Mouse (Mus musculus) left cerebral cortex, adult 8-10 months (tissue): ENCODE measurements around the gene Tmem86a. TPM values are rescaled to one million over a fixed set of nuclear protein-coding genes. Genes with fewer than 3 reads are reported as not detected.
"Not testable (repeated sequence)": the region's sequence is repeated elsewhere in the genome, so short reads cannot be mapped to it uniquely, and the experiment has no call there.

Source experiments
- DNase-seq, 2 experiments: peaks; one replicate each; pipeline ENCODE4 v3.0.0; 2022; ENCODE audit warnings: low spot score in 2 of 2
- total RNA-seq, 4 experiments: library from RNA; stranded (reverse); gene quantifications; 2 replicates each; pipeline ENCODE4 v1.2.4; 2022

Tmem86a gene
- 10 to 100 TPM; 18.5 to 19.6 (median 19.0) TPM for total RNA-seq

DNA sequence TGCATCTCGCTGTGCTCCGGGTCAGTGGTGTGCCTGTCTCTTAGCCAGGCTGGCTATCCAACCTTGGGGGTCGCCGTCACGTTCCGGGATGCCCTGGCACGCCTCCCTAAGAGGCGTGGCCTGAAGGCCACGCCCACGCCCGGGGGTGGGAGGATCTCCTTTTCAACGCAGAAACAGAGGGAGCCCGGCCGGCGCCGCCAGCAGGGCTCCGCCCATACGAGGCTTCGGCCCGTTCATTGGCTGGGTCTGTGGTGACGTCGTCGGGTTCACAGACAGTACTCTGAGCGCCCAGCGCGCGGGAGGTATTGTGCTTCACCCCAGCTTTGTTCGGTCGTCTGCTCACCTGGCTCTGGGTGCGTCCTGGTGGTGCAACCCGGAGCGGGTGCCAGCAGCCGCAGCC is at the start of gene Tmem86a:
Gene Tmem86a (plus strand): TSS at position 236 of the 400 bp plus-strand sequence.
- DNase-seq = peak; percentile 84 to 96

DNA sequence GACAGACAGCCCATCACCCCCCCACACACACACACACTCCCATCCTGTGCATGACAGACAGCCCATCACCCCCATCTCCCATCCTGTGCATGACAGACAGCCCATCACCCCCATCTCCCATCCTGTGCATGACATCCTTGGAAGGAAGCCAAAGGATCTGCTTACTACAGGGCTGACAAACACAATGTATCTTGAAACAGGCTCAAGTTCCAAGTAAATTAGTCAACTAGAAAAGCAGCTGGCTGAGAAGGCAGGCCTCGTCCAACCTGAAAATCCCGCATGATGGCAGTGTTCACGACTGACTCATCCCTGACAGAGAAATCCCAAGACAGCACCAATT is 49.8 kb upstream of the Tmem86a start:
- DNase-seq = no peak

DNA sequence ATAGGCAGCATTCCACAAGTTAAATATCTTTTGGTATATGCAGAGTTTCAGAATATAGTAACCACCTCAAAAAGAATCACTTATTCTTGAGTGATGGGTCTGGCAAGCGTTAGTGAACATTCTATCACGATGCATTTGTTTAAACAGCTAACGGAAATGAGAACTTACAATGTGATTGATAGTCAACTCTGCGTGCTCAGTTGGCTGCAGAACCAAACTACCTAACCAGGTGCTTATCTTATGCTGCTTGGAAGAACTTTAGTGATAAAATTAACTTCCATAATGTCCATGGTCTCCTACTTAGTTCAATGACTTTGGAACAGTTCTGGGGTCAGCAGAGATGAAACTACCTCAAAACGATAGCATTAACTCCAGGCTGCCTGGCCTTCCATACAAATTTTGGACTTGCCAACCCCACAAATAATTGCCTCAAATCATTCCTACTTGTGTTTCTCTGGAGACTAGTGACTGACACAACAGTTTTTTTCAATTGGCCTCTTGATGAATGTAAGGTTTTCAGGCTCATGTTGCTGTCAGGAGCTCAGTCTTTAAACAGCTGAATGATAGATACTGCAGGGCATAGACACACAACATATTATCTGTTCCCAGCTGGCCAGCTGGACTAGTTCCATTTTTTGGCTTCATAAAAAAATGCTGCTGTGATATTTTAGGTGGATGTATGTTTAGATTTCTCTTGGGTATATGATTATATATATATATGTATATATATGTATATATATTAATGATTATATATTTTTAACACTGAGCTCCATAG is 49.1 kb upstream of the Tmem86a start:
- no peak for DNase-seq

DNA sequence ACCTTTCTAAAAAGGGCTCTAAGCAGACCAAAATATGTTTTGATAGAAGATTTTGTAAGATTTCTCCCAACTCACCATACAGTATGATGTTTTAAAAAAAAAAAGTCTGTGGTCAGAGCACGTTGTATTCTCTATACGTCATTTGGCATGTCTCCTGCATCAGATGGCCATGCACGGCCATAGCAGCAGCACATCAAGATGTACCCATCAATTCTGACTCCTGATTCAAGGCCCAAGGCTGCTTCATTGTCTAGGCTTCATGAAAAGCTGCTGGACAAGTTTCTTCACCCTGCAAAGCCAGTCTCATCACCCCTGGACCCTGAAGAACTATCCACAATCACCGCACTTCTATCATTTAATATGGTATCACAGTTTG is 48.5 kb upstream of the Tmem86a start:
- DNase-seq = no peak

DNA sequence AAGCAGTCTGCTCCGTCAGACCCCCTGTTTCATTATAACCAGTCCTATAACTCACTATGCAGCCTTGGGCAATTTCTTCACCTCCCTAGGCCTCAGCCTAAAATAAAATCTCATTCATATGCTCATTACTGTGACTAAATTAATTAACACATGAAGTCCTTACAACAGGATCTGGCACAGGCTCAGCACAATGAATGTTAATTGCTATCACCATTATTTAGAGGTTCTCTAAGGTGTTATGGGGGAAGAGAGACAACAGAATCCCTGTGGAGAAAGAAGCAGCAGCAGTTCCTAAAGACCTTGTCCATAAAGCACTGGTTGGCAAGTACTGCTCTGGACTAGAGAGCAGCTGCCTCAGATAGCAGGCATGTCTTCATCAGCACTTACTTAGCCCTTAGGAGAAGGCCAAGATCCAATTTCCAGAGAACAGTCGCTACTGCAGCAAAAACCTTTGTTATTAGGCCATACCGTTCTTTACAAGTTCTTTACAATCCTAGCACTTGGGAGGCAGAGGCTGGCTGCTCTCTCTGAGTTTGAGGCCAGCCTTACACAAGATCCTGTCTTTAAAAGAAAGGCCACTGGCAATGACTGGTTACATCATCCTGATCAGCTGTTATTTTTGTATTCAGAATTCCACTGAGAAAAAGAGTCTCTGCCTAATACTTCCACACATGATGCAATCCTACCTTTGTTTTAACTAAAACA is 46.8 kb upstream of the Tmem86a start:
- DNase-seq = no peak

DNA sequence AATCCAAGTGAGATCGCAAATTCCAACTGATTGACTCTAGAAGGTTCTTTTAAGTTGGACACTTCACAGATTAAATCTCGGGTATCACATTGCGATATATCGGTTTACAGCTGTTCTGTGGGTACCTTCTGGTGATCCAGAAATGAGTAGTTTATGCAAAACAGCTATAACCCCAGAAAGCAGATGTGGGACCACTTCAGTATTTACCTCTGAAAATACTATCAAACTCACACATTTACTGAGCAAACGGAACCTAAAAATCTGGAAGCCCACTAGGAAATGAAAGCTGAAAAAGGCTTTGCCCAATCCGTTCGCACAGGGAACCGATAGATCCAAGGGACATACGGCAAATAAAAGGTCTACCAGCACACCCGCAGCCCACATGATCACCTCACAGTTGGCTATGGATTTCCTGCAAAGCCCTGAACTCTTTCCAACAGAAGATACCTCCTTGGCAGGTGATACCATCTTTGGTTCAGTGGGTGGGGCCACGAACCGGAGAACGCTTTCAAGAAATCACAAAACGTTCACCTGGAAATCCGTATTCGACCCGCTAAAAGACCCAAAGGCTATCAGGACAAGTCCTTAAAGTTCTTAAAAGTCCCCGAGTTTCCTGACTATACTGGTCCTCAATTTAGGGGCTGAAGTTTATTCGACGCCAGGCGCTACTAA is 43.2 kb upstream of the Tmem86a start:
- DNase-seq = no peak

DNA sequence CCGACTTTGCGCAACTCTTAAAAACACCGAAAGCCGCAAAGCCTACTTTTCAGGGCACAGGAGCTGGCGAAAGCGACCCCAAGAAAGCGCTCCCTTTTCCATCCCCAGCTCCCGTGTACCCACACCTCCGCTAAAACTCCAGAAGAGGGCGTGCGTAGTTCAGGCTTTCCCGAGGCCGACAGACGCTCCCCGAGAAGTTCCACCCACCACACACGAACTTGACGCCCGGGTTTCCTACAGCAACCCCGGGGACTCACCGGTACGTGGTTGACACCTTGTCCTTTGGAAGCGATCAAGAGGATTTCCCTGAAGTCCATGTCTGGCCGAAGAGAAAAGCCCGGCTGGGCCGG is 42.6 kb upstream of the Tmem86a start:
- no peak for DNase-seq

DNA sequence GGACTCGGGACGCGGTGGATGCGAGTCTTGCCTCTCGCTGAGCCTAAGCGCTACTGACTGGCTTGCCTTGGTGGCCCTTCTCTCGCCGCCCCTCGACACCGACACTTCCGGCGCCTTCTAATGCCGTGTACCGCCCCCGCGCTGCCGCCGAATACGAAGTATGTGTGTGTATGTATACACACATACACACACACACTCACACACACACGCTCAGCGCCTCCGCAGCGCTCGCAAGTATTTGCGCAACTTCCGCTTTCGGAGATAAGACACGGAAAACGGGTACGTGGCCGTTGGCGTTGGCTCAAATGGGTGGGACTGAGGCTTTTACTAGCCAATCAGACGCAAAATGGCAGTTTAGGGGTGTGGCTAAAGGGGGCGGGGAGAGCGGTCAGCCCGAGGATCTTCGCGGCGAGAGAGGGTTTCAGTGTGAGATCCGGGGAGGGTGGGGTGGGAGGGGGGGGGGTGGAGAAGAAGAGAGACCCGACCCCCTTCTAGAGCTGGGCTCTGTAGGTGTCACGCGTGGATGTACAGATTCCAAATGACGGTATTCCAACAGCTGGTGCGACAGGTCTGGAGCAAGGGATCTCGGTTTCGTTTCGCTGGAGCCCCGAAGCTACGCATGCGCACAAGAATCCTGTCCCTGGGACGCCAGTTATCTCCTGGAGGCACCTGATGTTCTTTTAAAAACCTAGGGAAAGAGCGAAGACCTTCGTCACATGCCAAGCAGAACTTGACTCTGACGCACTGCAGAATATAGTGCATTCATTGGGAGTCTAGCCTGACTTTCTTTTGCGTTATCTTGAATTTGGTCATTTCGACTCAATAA is 42.0 kb upstream of the Tmem86a start, which contains the start of gene Spty2d1:
Gene Spty2d1 (minus strand): TSS at position 244 of the 826 bp plus-strand sequence.
- DNase-seq = peak; percentile 99

DNA sequence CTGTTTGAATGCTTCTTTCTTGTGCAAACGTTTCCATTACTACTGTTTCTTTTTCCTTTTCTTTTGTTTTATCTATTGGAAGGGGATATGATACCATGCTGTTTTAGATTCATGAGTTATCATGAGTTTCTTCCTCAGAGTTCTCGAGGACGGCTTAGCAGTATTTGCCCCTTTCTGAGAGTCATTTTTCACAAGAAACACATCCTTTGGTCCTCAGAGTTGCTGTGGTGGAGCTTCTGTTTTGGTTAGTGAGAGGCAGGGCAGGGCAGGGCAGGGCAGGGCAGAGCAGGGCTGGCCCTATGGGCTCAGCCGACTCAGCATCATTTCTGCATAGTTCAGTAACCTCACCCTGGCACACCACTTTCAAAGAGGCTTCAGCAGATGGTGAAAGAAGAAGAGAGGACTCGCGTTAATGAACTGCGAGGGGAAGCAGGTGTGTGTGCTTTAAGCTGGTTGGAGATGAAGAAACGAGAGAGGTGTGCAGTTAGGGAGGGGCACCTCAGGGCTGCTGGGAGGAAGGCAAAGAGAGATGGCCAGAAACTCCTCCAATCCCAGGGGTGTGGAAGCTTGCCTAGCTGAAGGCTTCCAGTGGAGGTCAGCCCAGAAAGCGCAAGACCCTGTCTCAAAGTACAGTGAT is 37.2 kb upstream of the Tmem86a start:
- no peak for DNase-seq

DNA sequence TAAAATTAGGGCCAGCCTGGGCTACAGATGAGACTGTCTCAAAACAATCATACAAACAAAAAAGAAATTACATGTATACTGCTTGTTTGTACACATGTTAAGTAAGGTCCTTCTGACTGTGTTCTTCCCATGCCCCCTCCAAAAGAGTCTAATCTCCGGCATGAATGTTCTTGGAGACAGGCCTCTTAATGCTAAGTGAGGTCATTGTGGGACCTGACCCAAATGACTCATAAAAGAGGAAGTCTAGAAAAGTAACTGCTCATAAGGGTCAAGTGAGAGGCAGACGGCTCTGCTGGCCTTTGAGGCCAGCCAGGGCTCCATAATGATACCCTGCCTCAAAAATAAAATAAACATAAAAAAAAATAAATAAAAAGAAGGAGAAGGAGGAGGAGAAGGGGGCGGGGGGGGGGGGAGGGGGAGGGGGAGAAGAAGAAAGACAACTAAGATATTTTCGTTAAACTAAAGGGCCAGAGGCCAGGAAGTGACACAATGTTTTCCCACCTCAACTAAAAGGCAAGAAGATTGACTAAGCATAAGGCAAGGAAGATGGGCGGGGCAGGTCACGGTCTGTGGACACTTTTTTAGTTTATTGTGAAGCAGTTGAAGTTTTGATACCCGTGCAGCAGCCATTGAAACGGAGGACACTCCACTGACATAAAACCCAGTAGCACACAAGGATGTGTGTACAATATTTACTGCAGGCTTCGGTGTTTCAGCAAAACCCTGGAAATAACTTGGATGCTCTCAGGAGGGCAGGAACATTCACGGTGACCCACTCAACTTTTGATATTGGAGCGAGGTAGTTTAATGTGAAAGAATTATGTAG is 35.6 kb upstream of the Tmem86a start:
- DNase-seq = no peak

DNA sequence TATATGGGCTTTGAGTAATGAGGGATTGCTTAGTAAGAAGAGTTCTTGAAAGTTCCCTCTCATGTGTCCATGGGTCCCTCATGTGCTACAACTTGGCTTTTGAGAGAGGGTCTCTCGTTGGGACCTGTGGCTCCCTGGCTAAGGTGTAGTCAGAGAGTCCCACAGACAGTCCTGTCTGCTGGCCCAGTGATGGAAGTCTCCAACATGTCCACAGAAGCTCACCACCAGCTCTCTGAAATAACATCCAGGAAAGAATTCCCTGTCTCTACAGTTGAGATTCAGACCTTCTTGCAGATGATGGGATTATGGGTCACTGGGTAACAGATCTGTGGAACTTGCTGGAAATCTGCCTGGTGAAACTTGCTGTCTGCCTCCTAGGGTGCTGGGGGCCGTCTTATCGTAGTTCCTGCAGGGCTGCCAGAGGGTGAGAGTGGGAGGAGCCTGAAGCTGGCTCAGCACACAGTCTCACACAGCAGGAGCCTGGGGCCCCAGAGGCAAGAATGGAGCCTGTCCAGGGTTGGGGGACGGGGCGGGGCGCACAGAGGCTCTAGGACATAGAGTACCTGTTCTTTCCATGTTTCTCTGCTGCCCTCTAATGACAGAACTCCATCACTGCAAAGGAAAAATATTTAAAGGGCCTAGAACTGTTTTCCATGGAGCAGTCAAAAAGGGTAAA is 34.9 kb upstream of the Tmem86a start:
- peak; percentile 56 to 76 for DNase-seq

DNA sequence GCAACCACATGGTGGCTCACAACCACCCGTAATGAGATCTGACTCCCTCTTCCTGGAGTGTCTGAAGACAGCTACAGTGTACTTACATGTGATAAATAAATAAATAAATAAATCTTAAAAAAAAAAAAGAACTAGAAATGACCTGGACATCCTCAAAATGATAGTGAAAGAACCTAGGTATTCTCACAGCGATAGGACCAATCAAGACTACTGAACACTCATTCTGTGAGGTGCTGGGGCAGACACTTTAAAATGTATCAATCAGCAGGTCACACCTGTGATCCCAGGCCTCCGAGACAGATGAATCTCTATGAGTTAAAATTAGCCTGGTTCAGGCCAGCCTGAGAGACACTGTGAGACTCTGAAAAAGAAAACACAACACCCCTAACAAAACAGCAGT is 33.8 kb upstream of the Tmem86a start:
- no peak for DNase-seq

DNA sequence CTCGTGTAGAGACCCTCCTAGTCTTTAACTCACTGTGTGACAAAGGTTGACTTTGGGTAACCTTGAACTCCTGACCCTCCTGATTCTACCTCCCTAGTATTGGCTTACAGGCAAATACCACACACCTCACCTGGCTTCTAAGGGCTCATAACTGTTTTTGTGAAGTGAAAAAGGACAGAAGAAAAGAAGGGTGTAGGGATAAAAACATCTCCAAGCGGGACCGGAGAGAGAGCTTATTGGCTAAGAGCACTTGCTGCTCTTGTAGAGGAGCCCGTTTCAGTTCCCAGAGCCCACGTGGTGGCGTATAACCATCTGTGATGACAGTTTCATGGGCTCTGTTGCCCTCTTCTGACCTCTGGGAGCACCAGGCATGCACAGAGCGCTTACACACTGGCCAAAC is 33.3 kb upstream of the Tmem86a start:
- no peak for DNase-seq

DNA sequence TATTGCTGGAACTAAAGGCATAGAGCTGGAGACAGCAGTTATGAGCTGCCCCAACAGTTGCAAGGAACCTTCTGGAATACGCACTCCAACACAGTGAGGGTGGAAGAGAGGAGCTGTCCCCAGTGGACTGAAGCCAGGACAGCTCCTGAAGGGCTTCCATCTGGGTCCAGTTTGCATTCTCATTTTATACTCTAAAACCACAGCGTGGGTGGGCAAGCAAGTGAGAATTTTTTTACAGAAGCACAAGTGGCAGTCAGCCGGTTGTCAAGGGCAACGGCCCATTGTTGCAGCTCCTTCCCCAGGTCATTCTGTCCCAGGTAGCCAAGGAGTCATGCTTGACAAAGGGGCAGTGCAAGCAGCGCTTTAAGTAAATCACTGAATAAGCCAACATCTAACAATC is 30.8 kb upstream of the Tmem86a start:
- peak in 1 of 2 experiments; percentile 73 for DNase-seq

DNA sequence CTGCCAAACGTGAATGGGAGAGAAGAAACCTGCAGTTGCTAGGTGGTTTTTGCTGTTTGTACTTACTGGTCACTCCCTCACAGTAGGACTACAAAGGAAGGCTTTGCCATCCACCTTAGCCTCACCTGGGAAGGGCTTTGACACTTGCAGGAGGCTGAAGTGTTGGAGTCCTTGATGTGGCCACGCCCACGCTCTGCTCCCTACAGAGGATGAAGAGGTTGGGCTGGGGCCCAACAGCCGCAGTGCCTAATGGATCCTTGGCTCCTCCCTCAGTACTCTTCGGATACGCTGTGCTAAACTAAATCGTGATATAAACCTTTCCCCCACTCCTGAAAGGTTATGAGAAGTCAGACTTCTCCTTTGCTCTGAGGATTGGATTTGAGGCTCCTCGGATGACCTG is 29.4 kb upstream of the Tmem86a start:
- DNase-seq = no peak

DNA sequence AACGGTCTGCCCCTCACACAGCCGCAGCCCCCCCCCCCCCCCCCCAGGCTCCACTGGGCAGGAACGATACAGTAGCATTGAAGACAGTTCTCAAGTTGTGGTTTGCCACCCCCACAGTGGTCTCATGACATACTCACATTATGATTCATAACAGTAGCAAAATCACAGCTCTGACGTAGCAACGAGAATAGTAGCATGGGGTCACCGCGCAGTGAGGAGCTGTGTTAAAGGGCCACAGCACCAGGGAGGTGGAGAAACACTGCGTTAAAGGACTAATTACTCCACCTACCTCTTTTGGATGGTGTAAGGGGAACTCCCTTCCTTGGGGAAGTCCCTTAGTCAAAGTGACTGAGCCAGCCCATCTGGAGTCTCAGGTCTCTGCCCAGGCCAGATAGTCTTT is 27.9 kb upstream of the Tmem86a start:
- no peak for DNase-seq

DNA sequence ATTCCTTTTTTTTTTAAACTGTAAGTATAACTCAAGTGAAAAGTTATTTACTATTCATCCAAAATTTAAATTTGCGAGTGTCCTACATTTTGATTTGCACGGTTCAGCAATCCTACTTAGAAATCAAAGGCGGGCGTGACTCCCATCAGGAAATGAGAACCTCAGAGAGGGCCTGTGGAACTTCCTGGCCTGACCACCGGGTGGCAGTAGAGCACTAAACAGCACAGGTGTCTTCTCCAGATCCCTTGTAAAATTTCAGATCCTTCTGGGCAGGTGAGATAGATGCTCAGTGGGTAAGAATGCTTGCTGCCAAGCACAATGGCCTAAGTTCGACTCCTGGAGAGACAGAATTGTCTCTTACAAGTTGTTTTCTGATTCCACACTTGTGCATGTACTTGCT is 26.9 kb upstream of the Tmem86a start:
- peak; percentile 43 to 87 for DNase-seq

DNA sequence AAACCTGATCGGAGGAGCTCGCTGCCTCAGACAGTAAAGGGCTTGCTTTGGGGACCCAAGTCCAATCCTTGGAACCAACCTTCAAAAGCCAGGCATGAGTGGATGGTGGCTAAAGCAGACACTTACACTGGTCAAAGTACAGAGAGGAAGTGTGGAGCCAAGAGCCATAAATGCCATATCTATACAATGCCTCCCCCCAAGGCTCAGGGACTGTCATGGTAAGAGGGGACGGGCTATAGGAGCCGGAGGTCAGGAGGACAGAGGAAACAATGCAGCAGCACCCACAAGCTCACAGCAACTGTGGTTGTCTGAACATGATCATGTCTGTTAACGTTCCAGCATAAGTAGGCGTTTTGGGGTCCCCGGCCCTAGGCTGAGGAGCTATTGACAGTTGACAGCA is 25.9 kb upstream of the Tmem86a start:
- DNase-seq = no peak

DNA sequence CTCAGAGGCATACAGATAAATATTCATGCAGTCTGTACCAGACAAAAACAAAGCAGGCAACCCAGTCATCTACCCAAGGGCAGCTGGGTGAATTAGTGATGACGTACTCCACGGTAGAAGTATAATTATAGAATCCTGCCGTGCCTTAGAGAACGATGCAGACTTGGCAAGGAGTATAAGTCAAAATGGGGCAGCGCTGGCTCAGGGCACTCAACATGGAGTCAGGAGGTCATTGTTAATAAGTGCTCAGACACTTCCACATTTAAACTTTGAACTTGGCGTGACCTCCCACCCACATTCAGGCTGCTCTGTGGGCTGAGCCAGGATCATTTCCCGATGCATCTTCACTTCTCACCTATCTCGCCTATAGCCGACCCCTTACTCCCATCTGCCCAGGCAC is 25.0 kb upstream of the Tmem86a start:
- no peak for DNase-seq

DNA sequence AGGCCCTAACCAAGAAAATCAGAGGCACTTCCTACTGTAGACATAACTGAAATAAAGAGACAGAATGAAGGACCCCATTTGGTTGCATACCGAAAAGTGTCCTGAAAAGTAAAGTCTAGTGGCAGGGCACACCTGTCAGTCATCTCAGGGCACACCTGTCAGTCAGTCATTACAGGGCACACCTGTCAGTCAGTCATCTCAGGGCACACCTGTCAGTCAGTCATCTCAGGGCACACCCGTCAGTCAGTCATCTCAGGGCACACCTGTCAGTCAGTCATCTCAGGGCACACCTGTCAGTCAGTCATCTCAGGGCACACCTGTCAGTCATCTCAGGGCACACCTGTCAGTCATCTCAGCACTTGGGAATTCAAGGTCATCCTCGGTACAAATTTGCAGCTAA is 23.5 kb upstream of the Tmem86a start:
- not testable (repeated sequence) for DNase-seq
